Mouse (Mus musculus) bone marrow, adult 2 months (tissue): Measurements from ENCODE around the gene Gm4985. TPM values are rescaled to one million over a fixed set of nuclear protein-coding genes. Genes with fewer than 3 reads are reported as not detected.
"Not testable (repeated sequence)": the region's sequence is repeated elsewhere in the genome, so short reads cannot be mapped to it uniquely, and the experiment has no call there.

Experiments
- H3K27ac ChIP-seq: fragments of 200-500 bp; 2 replicates; pipeline ENCODE4 v1.5.1; 2012; ENCODE audit warnings: low read depth, mild to moderate bottlenecking, control low read depth, inconsistent platforms, low read length; ENCODE audit not compliant: control insufficient read depth, poor library complexity, insufficient read depth
- H3K4me1 ChIP-seq: fragments of 200-500 bp; 2 replicates; pipeline ENCODE4 v1.6.1; 2011; ENCODE audit warnings: low read length; ENCODE audit not compliant: control insufficient read depth, insufficient read depth
- H3K4me3 ChIP-seq: fragments of 200-500 bp; replicated peaks from 2 replicates; pipeline ENCODE3; 2011; ENCODE audit warnings: mild to moderate bottlenecking, low read depth, low read length, control low read depth; ENCODE audit not compliant: control insufficient read depth
- CTCF ChIP-seq: fragments of 200-500 bp; IDR thresholded peaks from 2 replicates; pipeline ENCODE4 v1.5.1; 2011; ENCODE audit warnings: low read length, control low read depth; ENCODE audit not compliant: control insufficient read depth, insufficient read depth
- POLR2A ChIP-seq: fragments of 200-500 bp; IDR thresholded peaks from 2 replicates; pipeline ENCODE4 v1.6.1; 2011; ENCODE audit warnings: low read depth, mild to moderate bottlenecking, control low read depth, low read length, borderline replicate concordance; ENCODE audit not compliant: control insufficient read depth
- WGBS: fragments of 180-500 bp; shearing (Covaris S2); methylation state at CpG from one replicate; pipeline ENCODE4 v1.1.7; 2018; 5-methylcytosine and 5-hydroxymethylcytosine counted together
- polyA plus RNA-seq: library from polyadenylated mRNA; stranded (reverse); fragments of >200 nt; gene quantifications from 2 replicates; pipeline ENCODE4 v1.2.4, GENCODE M21; 2011; ENCODE audit warnings: low replicate concordance; ENCODE audit not compliant: missing spikeins, insufficient read depth, insufficient read length

Gm4985 gene
- not detected in 2 replicates for polyA plus RNA-seq

GRCm38 (mm10) chrX:23958834-23959233, at the start of gene Gm4985:
Gene Gm4985, minus strand, starts transcription at chrX:23958934.
- H3K4me3 ChIP-seq, H3K27ac ChIP-seq, H3K4me1 ChIP-seq: not testable (repeated sequence)
- 69% methylated on average over 8 of the region's 8 CpGs for whole genome bisulfite sequencing

- no peak overlapping the region for H3K27ac ChIP-seq
- no peak overlapping the region for H3K4me3 ChIP-seq
- 62% methylated on average over 2 of the region's 2 CpGs for WGBS
- H3K4me1 ChIP-seq: no peaks in the 10 kb centered on the region
- TF ChIP-seq POLR2A (no peak), CTCF (no peak)
These were observed 4.6 kb downstream of the Gm4985 start for GRCm38 (mm10) chrX:23954161-23954560.

Other genes starting within 250 kb of the Gm4985 start
- gene Gm4907, start 76.4 kb downstream of the Gm4985 start, polyA plus RNA-seq: not detected in 2 replicates